Mouse (Mus musculus) midbrain, embryonic 14.5 days (tissue): Measurements from ENCODE around the gene Cfap99. TPM values are rescaled to one million over a fixed set of nuclear protein-coding genes. Genes with fewer than 3 reads are reported as not detected.
A peak's percentile ranks its signal among the peaks of the same experiment; 100 is the strongest.

ENCODE experiments used
- ATAC-seq: fragments of 200-750 bp; cut with Nextera tagmentation; 2 replicates; pipeline ENCODE4 v1.8.0; 2017; ENCODE audit warnings: moderate number of reproducible peaks, moderate library complexity; ENCODE audit not compliant: low FRiP score, low TSS enrichment
- DNase-seq: peaks from one replicate; pipeline ENCODE4 v3.0.0-alpha.2; 2015
- H3K27ac ChIP-seq: fragments of 300-500 bp; sonication (generic); replicated peaks from 2 replicates; pipeline ENCODE4 v1.5.1; 2014; ENCODE audit warnings: mild to moderate bottlenecking, low read depth, low read length, moderate library complexity
- H3K27me3 ChIP-seq: fragments of 300-500 bp; sonication (generic); 2 replicates; pipeline ENCODE4 v1.6.1; 2014; ENCODE audit warnings: low read length, control low read depth, mixed read lengths; ENCODE audit not compliant: control insufficient read depth, insufficient read depth
- H3K36me3 ChIP-seq: fragments of 300-500 bp; sonication (generic); 2 replicates; pipeline ENCODE4 v1.6.1; 2014; ENCODE audit warnings: low read length, control low read depth; ENCODE audit not compliant: control insufficient read depth, insufficient read depth
- H3K4me1 ChIP-seq: fragments of 300-500 bp; sonication (generic); 2 replicates; pipeline ENCODE4 v1.6.1; 2014; ENCODE audit warnings: mild to moderate bottlenecking, antibody characterized with exemption, low read length, control low read depth; ENCODE audit not compliant: control insufficient read depth, insufficient read depth
- H3K4me2 ChIP-seq: fragments of 300-500 bp; sonication (generic); 2 replicates; pipeline ENCODE4 v1.6.1; 2014; ENCODE audit warnings: mild to moderate bottlenecking, low read length, moderate library complexity
- H3K4me3 ChIP-seq: fragments of 300-500 bp; sonication (generic); replicated peaks from 2 replicates; pipeline ENCODE4 v1.5.1; 2014; ENCODE audit warnings: low read depth, low read length
- H3K9ac ChIP-seq: fragments of 300-500 bp; sonication (generic); replicated peaks from 2 replicates; pipeline ENCODE4 v1.6.1; 2014; ENCODE audit warnings: mild to moderate bottlenecking, low read length, moderate library complexity
- H3K9me3 ChIP-seq: fragments of 300-500 bp; sonication (generic); 2 replicates; pipeline ENCODE4 v1.6.1; 2016; ENCODE audit warnings: low read length, control low read depth, mixed read lengths; ENCODE audit not compliant: control insufficient read depth
- WGBS: fragments of 180-500 bp; shearing (Covaris S2); extraction: QIAGEN DNeasy Blood & Tissue Kit; methylation state at CpG from one replicate; pipeline ENCODE4 v1.1.7; 2014; 5-methylcytosine and 5-hydroxymethylcytosine counted together
- polyA plus RNA-seq: library from polyadenylated mRNA; unstranded; fragments of >200 nt; fragmentation: Nextera tagmentation; extraction: Ambion mirVana; gene quantifications from 2 replicates; pipeline ENCODE4 v1.2.1, GENCODE M21; 2014

The Cfap99 gene
- polyA plus RNA-seq, 1 experiment from 2014 or later: not detected

DNA sequence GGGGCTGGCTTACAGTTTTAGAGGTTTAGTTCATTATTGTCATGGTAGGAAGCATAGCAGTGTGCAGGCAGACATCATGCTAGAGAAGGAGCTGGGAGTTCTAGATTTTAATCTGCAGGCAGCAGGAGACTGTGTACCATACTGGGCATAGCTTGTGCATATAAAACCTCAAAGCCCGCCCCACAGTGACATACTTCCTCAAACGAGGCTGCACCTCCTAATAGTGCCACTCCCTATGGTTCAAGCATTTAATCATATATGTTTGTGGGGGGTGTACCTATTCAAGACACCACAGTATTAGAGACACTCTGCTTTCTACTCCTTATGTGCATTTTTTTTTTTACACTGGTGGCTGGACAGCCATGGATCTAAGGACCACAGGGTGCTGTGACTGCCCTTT is 41.7 kb downstream of the Cfap99 start:
- Histone ChIP-seq H3K9ac (no peak overlapping the region), H3K4me3 (no peak overlapping the region), H3K9me3 (no peaks in the 10 kb centered on the region), H3K4me2 (no peak overlapping the region), H3K36me3 (no peaks in the 10 kb centered on the region), H3K4me1 (peaks cover 15% of the 10 kb centered on the region; the same call in 1 of the 2 replicates), H3K27me3 (no peaks in the 10 kb centered on the region), H3K27ac (no peak overlapping the region)
- no peak for DNase-seq
- no peak for ATAC-seq
- 87% methylated on average over 2 of the region's 2 CpGs for WGBS

DNA sequence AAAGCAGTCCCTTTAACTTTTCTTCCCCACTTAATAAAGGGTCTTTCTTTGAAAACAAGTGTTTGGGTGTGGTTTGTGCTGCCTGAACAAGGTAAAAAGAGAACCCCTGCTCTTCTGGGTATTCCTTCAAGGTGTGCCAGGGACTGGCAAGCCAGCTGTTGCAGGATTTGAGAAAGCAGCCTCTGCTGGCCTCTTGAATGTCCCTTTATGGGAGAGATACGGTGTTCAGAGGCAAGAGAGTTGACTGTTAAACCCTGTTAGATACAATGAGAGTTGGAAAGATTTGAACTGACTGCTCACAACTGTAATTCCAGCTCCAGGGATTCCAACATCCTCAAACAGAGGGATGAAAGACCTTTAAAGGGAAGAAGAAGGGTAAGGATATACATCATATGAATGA is 45.7 kb downstream of the Cfap99 start:
- peaks cover 18% of the 10 kb centered on the region for H3K4me1 ChIP-seq
- H3K27ac ChIP-seq: no peak overlapping the region
- DNase-seq (no peak), ATAC-seq (no peak)
- H3K36me3 ChIP-seq: no peaks in the 10 kb centered on the region
- 91% methylated on average over 1 of the region's 1 CpGs for WGBS
- H3K4me2 ChIP-seq: no peak overlapping the region
- no peaks in the 10 kb centered on the region for H3K9me3 ChIP-seq
- no peak overlapping the region for H3K4me3 ChIP-seq
- H3K27me3 ChIP-seq: no peaks in the 10 kb centered on the region
- H3K9ac ChIP-seq: no peak overlapping the region

DNA sequence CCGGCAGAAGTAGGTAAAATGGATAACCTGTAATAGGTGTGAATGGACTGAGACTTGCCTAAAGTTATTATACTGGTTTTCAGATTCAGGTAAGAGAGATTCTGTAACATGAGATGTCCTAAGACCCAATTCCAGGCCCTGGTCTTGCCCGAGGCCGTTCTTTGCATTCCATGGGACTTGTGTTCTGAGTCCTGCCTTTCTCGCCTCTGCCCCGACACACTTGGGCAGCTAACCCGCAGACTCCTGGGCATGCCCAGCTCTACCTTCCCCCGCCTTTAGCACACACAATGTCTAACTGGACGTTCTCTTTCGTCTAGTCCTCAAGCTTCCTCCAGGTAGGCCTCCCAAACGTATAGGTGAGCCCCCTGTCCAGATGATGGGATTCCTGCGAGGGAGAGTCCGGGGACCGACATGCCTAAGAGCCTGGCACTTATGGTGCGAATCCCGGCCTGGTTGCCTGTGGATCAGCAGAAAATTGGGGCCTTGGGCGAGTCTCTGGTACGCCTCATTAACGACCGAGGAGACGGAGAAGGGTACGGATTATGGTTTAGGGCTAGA is 47.2 kb downstream of the Cfap99 start:
- H3K4me3 ChIP-seq: peak overlapping the region; percentile 97
- peak overlapping the region; percentile 93 for H3K9ac ChIP-seq
- DNase-seq (no peak), ATAC-seq (peak; percentile 67)
- no peaks in the 10 kb centered on the region for H3K9me3 ChIP-seq
- H3K4me2 ChIP-seq: peak overlapping the region; percentile 78
- 3% methylated on average over 21 of the region's 21 CpGs for whole genome bisulfite sequencing
- no peaks in the 10 kb centered on the region for H3K27me3 ChIP-seq
- peaks cover 18% of the 10 kb centered on the region for H3K4me1 ChIP-seq
- H3K27ac ChIP-seq: peak overlapping the region; percentile 87
- no peaks in the 10 kb centered on the region for H3K36me3 ChIP-seq

DNA sequence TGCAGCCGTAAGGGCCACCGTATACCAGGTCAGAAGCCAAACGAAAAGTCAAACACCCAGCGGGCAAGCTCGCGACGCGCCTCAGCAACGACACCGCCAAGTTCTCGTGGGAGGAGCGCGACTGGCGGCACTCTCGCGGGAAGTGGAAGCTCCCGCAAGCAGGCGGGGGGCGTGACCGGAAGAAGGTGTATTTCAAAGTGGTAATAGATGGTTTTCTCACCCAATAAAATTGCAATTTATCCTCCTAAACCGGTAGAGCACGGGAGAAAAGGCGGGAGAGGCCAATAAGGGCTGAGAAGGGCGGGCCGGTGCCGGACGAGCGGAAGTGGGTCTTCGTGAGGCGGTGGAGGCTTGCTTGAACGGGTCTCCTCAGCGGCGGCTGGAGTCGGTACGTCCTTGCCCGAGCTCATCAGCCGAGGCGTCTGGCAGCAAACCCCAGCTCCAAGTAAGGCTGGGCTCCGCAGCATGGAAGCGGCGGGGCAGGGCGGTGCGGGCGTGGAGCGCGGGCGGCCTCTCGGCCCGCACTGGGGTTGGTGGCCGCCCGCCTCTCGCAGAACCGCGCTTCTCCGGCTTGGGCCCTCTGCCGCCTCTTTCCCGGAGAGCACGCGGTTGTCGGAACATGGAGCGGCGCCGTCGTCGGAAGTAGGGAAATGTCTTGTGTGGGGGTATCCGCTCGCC is 47.8 kb downstream of the Cfap99 start, which contains the start of gene Rnf4:
Gene Rnf4, plus strand, starts transcription at position 193 of the 678 bp plus-strand sequence.
- Histone ChIP-seq H3K27ac (peak within 1 kb of the TSS; percentile 92), H3K36me3 (no peaks in the 10 kb centered on the region), H3K27me3 (no peaks in the 10 kb centered on the region), H3K9ac (peak within 1 kb of the TSS; percentile 93), H3K4me3 (peak within 1 kb of the TSS; percentile 97), H3K9me3 (no peaks in the 10 kb centered on the region), H3K4me1 (peaks cover 18% of the 10 kb centered on the region), H3K4me2 (peak within 1 kb of the TSS; percentile 78)
- DNase-seq (peak; percentile 99), ATAC-seq (peak; percentile 96)
- under 1% methylated on average over 67 of the region's 67 CpGs for WGBS

DNA sequence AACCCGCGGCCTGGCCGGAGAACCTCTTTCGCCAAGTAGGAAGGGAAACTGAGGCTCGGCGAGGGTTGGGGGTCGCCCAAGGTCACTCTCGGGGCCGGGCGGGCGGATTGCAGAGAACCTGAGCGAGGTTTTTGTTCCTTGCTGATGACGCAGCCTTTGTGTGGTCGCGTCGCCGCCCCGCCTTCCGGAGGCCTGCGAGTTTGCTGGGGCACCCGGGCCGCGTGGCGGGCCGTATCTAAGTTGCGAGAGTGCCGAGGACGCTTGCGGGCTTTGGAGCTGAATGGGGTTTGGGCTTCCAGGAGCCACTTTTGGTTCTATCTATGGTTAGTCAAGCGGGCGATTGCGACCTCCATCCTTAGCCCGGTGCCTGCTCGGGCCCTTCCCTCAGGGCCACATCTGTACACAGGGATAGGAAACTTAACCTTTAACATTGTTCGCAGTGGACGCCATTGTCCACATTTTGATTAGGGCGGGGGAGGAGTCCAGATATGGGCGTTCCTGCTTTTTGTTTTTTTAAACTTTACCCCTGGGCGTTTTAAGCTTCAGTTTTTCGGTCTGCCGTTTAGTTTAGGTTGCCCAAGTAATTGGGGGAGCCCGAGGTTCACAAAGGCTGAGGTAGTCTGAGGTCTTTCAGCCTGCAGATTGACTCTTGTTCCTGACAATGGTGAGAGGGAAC is 48.5 kb downstream of the Cfap99 start:
- no peaks in the 10 kb centered on the region for H3K36me3 ChIP-seq
- peak; percentile 75 for DNase-seq
- peak overlapping the region; percentile 72 for H3K4me2 ChIP-seq
- 0 out of 2 replicates have a peak, but pooled peaks have one; percentile 32 for ATAC-seq
- H3K27me3 ChIP-seq: no peaks in the 10 kb centered on the region
- WGBS: 0% methylated on average over 42 of the region's 42 CpGs
- peak overlapping the region; percentile 97 for H3K4me3 ChIP-seq
- no peaks in the 10 kb centered on the region for H3K9me3 ChIP-seq
- H3K4me1 ChIP-seq: peaks cover 18% of the 10 kb centered on the region
- peak overlapping the region; percentile 93 for H3K9ac ChIP-seq
- peak overlapping the region; percentile 92 for H3K27ac ChIP-seq

DNA sequence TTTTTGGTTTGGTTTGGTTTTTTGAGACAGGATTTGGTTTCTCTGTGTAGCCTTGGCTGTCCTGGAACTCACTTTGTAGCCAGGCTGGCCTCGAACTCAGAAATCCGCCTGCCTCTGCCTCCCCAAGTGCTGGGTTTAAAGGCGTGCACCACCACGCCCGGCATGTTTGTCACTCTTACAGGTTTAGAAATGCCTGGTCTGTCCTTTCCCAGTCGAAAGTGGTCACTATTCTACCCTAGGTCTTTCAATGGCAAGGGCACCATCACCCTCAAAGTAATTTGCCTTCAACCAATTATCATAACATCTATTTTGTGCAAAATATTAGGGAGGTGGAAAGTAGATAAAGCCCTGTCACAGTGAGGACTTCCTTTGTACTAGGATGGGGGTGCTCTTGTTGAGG is 51.8 kb downstream of the Cfap99 start:
- ATAC-seq: no peak
- no peak overlapping the region for H3K27ac ChIP-seq
- no peak for DNase-seq
- H3K9ac ChIP-seq: no peak overlapping the region
- peaks cover 16% of the 10 kb centered on the region for H3K4me1 ChIP-seq
- H3K9me3 ChIP-seq: no peaks in the 10 kb centered on the region
- no peak overlapping the region for H3K4me2 ChIP-seq
- no peak overlapping the region for H3K4me3 ChIP-seq
- WGBS: 93% methylated on average over 6 of the region's 6 CpGs
- H3K36me3 ChIP-seq: peaks cover 16% of the 10 kb centered on the region
- no peaks in the 10 kb centered on the region for H3K27me3 ChIP-seq

DNA sequence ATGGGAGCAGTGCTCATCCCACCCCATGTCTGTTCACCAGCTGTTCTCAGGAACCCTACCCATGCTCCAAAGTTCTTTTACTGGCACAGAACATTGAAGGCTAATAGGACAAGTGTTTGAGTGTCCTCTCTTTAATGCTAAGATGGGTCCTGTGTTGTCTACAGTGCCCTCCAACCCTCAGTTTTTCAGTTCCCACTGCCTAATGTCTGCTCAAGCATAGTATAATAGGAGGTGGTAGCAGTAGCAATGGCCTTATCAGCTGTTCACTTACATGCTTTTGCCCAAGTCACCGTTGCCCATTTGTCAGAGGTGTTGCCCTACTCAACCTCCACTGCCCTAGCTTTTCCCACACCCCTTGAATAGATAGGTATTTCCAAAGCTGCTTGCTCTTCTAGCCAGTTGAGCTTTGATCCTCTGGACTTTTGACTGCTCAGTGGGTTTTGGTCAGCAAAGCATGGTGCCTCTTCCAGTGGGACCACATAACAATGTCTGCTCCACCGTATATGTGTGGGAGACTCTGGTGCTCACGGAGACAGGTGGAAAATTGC is 63.8 kb downstream of the Cfap99 start:
- no peak for ATAC-seq
- H3K36me3 ChIP-seq: peaks cover 89% of the 10 kb centered on the region
- H3K9me3 ChIP-seq: no peaks in the 10 kb centered on the region
- no peak overlapping the region for H3K4me2 ChIP-seq
- H3K4me1 ChIP-seq: no peaks in the 10 kb centered on the region
- WGBS: 92% methylated on average over 3 of the region's 3 CpGs
- DNase-seq: no peak
- H3K4me3 ChIP-seq: no peak overlapping the region
- H3K27ac ChIP-seq: no peak overlapping the region
- H3K27me3 ChIP-seq: no peaks in the 10 kb centered on the region
- H3K9ac ChIP-seq: no peak overlapping the region

DNA sequence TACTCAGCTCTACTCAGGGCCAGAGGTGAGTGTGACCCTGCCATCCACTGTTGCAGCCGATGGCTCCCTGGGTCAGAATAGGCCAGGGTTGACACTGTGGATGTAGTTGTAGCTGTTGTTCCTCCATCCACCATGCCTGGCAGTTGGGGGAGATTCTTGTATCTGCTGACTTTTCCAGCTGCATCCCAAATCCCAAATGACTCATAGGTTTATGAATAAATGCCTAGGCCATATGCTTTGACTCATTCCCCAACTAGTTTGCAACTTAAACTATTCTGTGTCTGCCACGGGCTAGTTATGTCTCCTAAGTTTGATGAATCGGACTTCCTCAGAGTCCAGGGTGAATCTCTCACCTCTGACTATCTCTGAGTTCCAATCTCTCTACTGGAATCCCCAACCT is 71.9 kb downstream of the Cfap99 start:
- H3K9ac ChIP-seq: no peak overlapping the region
- H3K27me3 ChIP-seq: no peaks in the 10 kb centered on the region
- H3K9me3 ChIP-seq: no peaks in the 10 kb centered on the region
- no peak overlapping the region for H3K27ac ChIP-seq
- ATAC-seq (no peak), DNase-seq (no peak)
- peaks cover 44% of the 10 kb centered on the region for H3K36me3 ChIP-seq
- no peaks in the 10 kb centered on the region for H3K4me1 ChIP-seq
- H3K4me2 ChIP-seq: no peak overlapping the region
- WGBS: 97% methylated on average over 3 of the region's 3 CpGs
- no peak overlapping the region for H3K4me3 ChIP-seq
